Mouse (Mus musculus) myocyte (in vitro differentiated cells): ENCODE data around the gene Schip1.

Source experiments
- CEBPB ChIP-seq: IDR thresholded peaks from 2 replicates; pipeline ENCODE4 v1.6.1; 2011; ENCODE audit warnings: mild to moderate bottlenecking, moderate library complexity; ENCODE audit not compliant: poor library complexity, insufficient read depth, severe bottlenecking
- MAX ChIP-seq: IDR thresholded peaks from one replicate; pipeline ENCODE4 v1.6.1; 2011; ENCODE audit warnings: low read depth, mild to moderate bottlenecking, control low read depth
- MYOD1 ChIP-seq, 3 experiments: IDR thresholded peaks; one replicate each; pipeline ENCODE4 v1.6.1; 2011; ENCODE audit warnings: control low read depth in 2 of 3, low read depth in 2 of 3, mild to moderate bottlenecking in 2 of 3, moderate library complexity in 1 of 3; ENCODE audit not compliant: insufficient read length in 2 of 3, control insufficient read depth in 1 of 3
- MYOG ChIP-seq, 3 experiments: IDR thresholded peaks; one replicate each; pipeline ENCODE4 v1.6.1; 2011; ENCODE audit warnings: control low read depth in 2 of 3, low read depth in 2 of 3, mild to moderate bottlenecking in 2 of 3; ENCODE audit not compliant: insufficient read length in 2 of 3, control insufficient read depth in 1 of 3, insufficient read depth in 1 of 3
- POLR2A ChIP-seq: IDR thresholded peaks from one replicate; pipeline ENCODE4 v1.6.1; 2011; ENCODE audit warnings: low read depth, mild to moderate bottlenecking, control low read depth, moderate library complexity; ENCODE audit not compliant: insufficient read length
- POLR2AphosphoS2 ChIP-seq: IDR thresholded peaks from one replicate; pipeline ENCODE4 v1.6.1; 2011; ENCODE audit warnings: low read depth, control low read depth; ENCODE audit not compliant: insufficient read length
- SRF ChIP-seq: IDR thresholded peaks from one replicate; pipeline ENCODE4 v1.6.1; 2011; ENCODE audit warnings: low read depth; ENCODE audit not compliant: control insufficient read depth, insufficient read length
- TCF12 ChIP-seq: IDR thresholded peaks from one replicate; pipeline ENCODE4 v1.6.1; 2011; ENCODE audit warnings: mild to moderate bottlenecking, control low read depth; ENCODE audit not compliant: poor library complexity, insufficient read depth, severe bottlenecking
- USF1 ChIP-seq: IDR thresholded peaks from one replicate; pipeline ENCODE4 v1.6.1; 2011; ENCODE audit warnings: low read depth, mild to moderate bottlenecking, control low read depth, moderate library complexity

DNA sequence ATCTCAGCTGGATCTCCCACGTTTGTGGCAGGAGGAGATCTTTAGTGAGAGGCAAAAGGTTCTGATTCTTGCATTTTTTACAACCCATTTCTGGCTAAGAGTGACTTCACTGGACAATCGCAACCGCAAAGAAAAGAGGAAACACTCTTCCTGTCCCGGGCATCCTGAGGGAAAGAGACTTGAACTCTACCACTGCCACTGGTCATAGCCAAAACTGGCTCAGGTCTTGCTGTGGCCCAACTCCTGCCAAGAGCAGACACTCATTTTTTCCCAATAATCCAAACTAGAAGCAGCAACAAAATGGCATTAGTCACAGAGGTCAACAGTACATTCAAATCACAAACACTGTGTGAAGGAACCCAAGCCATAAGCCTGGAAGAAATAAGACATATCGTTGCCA, 597.8 kb downstream of the Schip1 start:
- TF ChIP-seq POLR2A = no peak
- TF ChIP-seq TCF12 = no peak
- TF ChIP-seq MAX = no peak
- no peak for TF ChIP-seq USF1
- TF ChIP-seq MYOD1 (IDR thresholded peaks at IDR 0.05; ENCODE audit: control insufficient read depth in 1 of 3, insufficient read length in 2 of 3, low read depth in 2 of 3) = no peak
- no peak for TF ChIP-seq CEBPB
- TF ChIP-seq POLR2AphosphoS2 = no peak
- no peak for TF ChIP-seq SRF
- no peak for TF ChIP-seq MYOG (IDR thresholded peaks at IDR 0.05; ENCODE audit: control insufficient read depth in 1 of 3, insufficient read depth in 1 of 3, insufficient read length in 2 of 3, low read depth in 2 of 3)
